Mouse (Mus musculus) left cerebral cortex, postnatal 25 days (tissue): Measurements from ENCODE around the gene Slc37a4. TPM values are rescaled to one million over a fixed set of nuclear protein-coding genes. Genes with fewer than 3 reads are reported as not detected.
"Not testable (repeated sequence)": the region's sequence is repeated elsewhere in the genome, so short reads cannot be mapped to it uniquely, and the experiment has no call there.

ENCODE experiments used
- DNase-seq, 2 experiments: peaks; one replicate each; pipeline ENCODE4 v3.0.0; 2022; ENCODE audit warnings: low spot score in 2 of 2, mixed read lengths in 1 of 2
- intact Hi-C: fragments of 180-260 bp; cut with DNase I; formaldehyde crosslinking; loops from one replicate; pipeline ENCODE4 v1.15.1; 2025
- microRNA-seq, 2 experiments: library from miRNA; unstranded; fragments of <30 nt; microRNA quantifications; one replicate each; pipeline ENCODE4 v1.2.0; 2022
- total RNA-seq, 2 experiments: library from RNA; stranded (reverse); gene quantifications; 2 replicates each; pipeline ENCODE4 v1.2.3; 2021

Slc37a4 gene
- total RNA-seq, 2 experiments from 2014 or later: 27.3 to 29.1 TPM

- intact Hi-C loops, DNase-seq: not testable (repeated sequence)
Observed at GRCm38 (mm10) chr9:44419730-44420129, 23.1 kb downstream of the Slc37a4 start.

DNA sequence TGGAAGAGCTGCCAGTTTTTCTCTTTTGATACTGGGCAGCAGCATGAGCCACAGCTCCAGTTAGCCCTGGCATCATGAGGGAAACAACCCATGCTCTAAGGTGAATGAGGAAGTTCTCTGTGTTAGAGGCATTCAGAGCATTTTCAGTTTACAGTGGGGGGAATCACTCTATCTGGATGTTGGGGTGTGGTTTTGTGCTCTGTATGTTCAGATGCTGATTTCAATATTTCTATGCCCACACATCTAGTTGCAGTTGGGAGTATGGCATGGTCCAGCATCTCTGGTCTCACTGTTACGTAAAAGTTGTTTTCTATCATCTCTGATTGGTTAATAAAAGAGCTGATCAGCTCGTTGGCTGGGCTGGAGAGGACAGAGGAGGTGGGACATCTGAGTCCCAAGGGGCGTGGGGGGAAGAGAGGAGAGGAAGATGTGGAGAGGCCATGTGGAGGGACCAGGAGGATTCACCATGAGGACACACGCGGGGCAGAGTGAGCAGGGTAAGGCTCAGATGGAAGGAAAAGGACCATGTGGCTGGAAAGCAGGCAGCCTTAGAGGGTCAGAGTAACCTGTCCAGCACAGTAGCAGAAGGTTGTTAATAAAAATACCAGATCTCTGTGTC, 23.7 kb downstream of the Slc37a4 start:
- intact Hi-C loops: no loop called here
- no peak for DNase-seq

- intact Hi-C loops: no loop called here
- DNase-seq: no peak
Observed at GRCm38 (mm10) chr9:44423576-44423975, 26.9 kb downstream of the Slc37a4 start.

- intact Hi-C loops: no loop called here
- DNase-seq: no peak
Observed at GRCm38 (mm10) chr9:44432577-44433185, 36.0 kb downstream of the Slc37a4 start.

DNA sequence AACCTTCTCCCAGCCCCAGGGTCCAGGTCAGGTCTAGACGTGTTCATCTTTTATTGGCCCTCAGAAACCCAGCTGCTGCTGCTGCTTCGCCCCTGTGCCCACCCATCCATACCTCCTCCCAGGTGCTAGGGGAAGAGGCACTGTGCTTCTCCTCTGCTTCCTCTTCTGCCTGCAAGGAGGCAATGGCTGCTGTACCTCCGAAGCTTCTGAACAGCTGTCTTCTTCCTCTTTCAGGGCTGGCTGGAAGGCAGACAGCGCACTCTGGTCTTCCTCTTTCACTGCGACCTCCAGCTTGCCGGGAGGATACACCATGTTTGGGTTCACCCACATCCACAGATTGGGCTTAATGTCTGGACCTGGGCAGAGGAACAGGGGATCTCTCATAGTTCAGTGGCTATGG, 39.1 kb downstream of the Slc37a4 start:
- no peak for DNase-seq
- intact Hi-C loops: no loop called here

DNA sequence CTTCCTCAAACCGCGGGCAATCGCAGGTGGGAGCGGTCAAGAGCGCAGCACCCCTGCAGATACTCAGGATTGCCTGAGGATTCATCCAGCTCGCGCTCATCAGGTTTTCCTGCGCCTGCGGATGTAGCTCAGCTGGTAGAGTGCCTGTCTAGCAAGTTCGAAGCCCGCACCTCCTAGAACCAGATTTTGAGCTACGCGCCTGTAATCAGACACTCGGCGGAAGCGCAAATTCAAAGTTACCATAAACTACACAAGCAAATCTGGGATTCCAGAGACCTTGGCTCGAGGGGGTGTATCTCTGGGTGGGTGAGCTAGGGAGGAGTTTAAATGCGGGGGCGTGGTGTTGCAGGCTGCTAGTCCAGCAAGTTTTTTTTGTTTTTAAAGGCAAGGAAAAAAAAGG, 44.3 kb downstream of the Slc37a4 start, which contains the start of gene Foxr1:
TSS of gene Foxr1 (minus strand) at position 176 of the 400 bp plus-strand sequence.
- DNase-seq: no peak
- intact Hi-C loops: no loop called here

GRCm38 (mm10) chr9:44444402-44445025, 47.9 kb downstream of the Slc37a4 start:
- intact Hi-C loops: not testable (repeated sequence)

GRCm38 (mm10) chr9:44450387-44450786, 53.7 kb downstream of the Slc37a4 start:
- intact Hi-C loops: no loop called here
- DNase-seq: no peak

More at GRCm38 (mm10) chr9:44444402-44445025, 47.9 kb downstream of the Slc37a4 start:
- not testable (repeated sequence) for DNase-seq

Small RNA genes lying within 50 kb of the gene (microRNA-seq; reads per million reads assigned to microRNA genes)
- gene Mir7085: 1.3 to 1.7 reads per million in 2 experiments

Other genes starting within 250 kb of the Slc37a4 start
- 10 to 100 TPM; 53.4 to 54.2 TPM for gene Cbl, start 162.8 kb upstream of the Slc37a4 start, total RNA-seq
- 1 to 10 TPM; 1.3 to 2.0 TPM for gene Ccdc153, start 156.2 kb upstream of the Slc37a4 start, total RNA-seq
- under 1 TPM; 0.53 to 0.73 TPM for gene Pdzd3, start 145.4 kb upstream of the Slc37a4 start, total RNA-seq
- gene Nlrx1, start 128.3 kb upstream of the Slc37a4 start, total RNA-seq: 10 to 100 TPM; 11.6 to 14.0 TPM
- gene Abcg4, start 108.2 kb upstream of the Slc37a4 start, total RNA-seq: 10 to 100 TPM; 60.5 to 61.6 TPM
- 10 to 100 TPM; 28.4 to 28.6 TPM for gene Hinfp, start 91.2 kb upstream of the Slc37a4 start, total RNA-seq
- gene C2cd2l, start 76.6 kb upstream of the Slc37a4 start, total RNA-seq: 100 to 1,000 TPM; 207 to 225 TPM
- gene Dpagt1, start 70.8 kb upstream of the Slc37a4 start, total RNA-seq: 10 to 100 TPM; 12.5 to 13.8 TPM
- gene H2afx, start 62.2 kb upstream of the Slc37a4 start, total RNA-seq: 10 to 100 TPM; 56.6 to 56.8 TPM
- 10 to 100 TPM; 14.8 to 22.0 TPM for gene Hmbs, start 52.6 kb upstream of the Slc37a4 start, total RNA-seq
- 10 to 100 TPM; 47.3 to 47.4 TPM for gene Vps11, start 35.2 kb upstream of the Slc37a4 start, total RNA-seq
- 100 to 1,000 TPM; 142 to 144 TPM for gene Hyou1, start 17.4 kb upstream of the Slc37a4 start, total RNA-seq
- gene Rps25, start 10.3 kb downstream of the Slc37a4 start, total RNA-seq: 100 to 1,000 TPM; 615 to 632 TPM
- gene Trappc4, start 10.7 kb downstream of the Slc37a4 start, total RNA-seq: 10 to 100 TPM; 67.6 to 68.8 TPM
- 10 to 100 TPM; 14.6 to 15.8 TPM for gene Ccdc84, start 21.7 kb downstream of the Slc37a4 start, total RNA-seq
- gene Foxr1, start 44.3 kb downstream of the Slc37a4 start, total RNA-seq: not detected
- gene Upk2, start 58.1 kb downstream of the Slc37a4 start, total RNA-seq: not detected
- gene Bcl9l, start 86.0 kb downstream of the Slc37a4 start, total RNA-seq: 10 to 100 TPM; 60.3 to 60.9 TPM
- gene Cxcr5, start 165.0 kb downstream of the Slc37a4 start, total RNA-seq: not detected
- 100 to 1,000 TPM; 131 to 134 TPM for gene Ddx6, start 208.0 kb downstream of the Slc37a4 start, total RNA-seq